Mouse (Mus musculus) urinary bladder, postnatal 4 days (tissue): ENCODE data around the gene Mycbpap.

ENCODE experiments used
- DNase-seq, 2 experiments: peaks; one replicate each; pipeline ENCODE4 v3.0.0; 2021 to 2022; ENCODE audit warnings: low spot score in 2 of 2

Gene Mycbpap

DNA sequence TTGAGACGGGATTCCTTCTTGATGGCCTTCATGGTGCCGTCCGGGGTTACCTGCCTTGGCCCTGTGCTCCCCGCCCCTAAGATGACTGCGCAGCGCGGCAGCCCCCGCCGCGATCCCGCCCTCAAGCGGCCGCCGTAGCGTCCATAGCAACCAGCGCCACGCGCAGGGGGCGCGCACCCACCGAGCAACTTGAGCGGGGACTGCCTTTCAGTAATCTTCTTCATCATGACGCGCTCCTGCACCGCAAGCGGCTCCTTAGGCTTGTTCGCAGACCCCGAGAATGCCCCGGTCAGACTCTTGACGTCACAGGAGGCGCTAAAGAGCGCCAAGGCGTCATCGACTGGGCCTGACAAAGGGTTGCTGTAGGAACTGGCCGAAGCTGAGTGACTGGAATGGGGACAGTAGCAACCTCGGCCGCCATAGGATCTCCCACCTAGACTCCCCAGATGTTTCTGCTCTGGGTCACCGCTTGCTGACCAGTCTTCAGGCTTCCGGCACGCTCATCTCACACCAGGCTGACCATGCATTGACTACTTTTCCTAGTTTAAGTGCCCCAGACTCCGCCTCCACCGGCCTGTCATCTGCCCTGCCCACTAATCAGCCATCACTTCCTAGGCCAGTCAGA is at the start of gene Mycbpap:
TSS of gene Mycbpap (minus strand) at position 524 of the 625 bp plus-strand sequence.
- no peak for DNase-seq

DNA sequence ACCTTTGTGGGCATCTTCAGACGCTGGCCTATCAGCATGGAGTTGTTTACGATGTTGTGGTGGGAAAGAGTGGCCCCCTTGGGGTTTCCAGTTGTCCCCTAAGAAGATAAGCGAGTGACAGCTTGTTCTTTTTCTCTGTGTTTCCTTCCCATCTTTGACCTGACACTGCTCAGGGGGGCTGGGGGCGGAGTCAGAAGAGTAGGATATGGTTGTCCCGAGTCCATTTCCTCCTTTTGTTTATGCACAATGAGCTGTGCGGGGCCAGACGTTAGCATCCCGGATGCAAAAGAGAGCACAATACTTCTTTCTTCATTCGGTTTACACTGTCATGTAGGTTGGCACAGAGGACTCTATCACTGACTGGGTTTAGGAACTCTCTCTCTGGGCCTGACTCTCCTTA is 49.1 kb upstream of the Mycbpap start:
- no peak for DNase-seq

DNA sequence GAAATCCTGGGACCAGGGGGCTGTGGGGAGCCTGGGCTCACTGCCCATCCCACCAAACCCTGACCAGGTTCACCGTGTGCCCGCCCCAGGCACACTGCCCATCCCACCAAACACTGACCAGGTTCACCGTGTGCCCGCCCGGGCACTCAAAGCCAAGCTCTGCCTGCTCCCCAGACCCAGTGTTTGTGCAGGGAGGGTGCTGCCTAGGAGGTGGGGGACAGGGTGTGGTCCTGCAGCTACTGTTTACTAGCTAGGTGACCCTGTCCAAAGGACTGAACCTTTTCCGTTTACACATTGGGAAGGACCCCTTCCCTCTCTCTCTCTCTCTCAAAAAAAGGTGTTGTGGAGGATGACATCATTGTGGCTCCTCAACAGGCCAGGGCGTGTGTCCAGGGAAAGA is 45.8 kb upstream of the Mycbpap start:
- no peak for DNase-seq

DNA sequence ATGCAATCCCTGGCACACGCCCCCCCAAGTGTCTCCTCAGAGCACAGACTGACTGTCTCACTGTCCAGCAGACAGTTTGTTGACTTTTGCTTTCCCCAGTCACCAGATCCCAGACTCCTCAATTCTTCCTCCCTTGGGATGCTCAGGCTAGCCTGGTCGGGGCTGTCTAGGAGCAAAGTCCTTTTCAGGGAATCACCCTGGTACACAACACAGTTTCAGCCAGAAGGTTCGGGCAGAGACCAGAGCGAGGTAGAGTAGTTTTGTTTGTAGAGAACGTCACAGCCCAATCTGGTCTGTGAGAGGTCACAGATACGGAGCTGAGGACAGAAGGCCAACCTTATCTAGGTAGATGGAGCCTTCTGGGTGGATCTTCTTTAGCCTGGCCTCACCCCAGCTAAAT is 45.0 kb upstream of the Mycbpap start:
- DNase-seq = no peak

DNA sequence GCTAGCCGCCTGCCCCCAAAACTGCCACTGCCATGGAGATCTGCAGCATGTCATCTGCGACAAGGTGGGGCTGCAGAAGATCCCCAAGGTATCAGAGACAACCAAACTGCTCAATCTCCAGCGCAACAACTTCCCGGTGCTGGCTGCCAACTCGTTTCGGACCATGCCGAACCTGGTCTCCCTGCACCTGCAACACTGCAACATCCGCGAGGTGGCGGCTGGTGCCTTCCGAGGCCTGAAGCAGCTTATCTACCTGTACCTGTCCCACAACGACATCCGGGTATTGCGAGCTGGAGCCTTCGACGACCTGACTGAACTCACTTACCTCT is 43.6 kb upstream of the Mycbpap start:
- peak in 1 of 2 experiments; percentile 65 for DNase-seq

DNA sequence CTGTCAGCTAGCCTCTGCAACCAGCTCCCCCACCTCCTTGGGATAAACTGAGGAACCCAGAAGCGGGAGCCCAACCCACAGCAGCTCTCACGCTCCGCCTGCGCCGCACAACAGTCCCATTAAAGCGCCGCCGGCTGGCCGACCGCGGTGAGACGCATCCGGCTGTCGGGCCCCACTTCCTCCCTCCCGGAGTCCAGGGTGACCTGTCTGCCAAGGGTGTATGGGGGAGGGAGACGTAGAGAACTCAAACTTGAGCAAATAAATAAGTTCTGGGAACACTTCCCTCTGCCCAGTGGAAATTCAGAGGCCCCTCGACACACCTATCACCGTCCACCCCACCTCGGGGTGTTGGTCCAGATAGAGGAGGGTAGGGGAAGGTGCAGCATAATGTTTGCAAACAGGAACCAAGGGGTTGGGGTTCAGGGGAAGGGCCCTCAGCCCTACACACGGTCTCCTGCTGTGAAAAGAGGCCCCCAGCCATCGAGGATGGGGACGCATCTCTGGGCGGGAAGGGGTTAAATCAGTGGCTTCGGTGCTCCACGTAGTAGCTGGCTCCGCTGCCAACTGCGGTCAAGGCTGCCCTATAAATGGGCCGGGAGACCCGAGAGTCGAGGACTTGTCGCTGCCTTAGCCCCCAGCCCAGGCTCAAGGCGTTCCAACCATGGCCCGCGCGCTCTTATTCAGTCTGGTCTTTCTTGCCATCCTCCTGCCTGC is 43.1 kb upstream of the Mycbpap start, which contains the start of gene Chad:
TSS of gene Chad (plus strand) at position 611 of the 714 bp plus-strand sequence.
- peak; percentile 46 to 66 for DNase-seq

DNA sequence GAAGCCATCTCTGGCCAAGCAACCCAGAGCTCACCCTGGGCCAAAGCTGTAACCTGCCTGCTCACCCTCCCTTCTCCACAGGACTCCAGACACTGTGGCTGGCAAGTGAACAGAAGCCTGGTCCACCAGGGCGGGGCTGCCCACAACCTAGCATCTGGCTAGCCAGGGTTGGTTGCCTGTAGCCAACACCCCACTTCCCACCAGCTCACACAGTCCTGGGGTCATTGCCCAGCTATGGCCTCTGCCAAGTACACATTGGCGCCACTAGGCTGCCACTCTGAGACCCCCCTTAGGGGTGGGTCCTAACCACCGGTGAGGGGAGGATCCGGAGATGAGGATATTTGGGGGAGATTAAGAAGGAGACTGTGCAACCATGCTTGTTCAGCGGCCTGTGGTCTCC is 42.3 kb upstream of the Mycbpap start:
- no peak for DNase-seq

DNA sequence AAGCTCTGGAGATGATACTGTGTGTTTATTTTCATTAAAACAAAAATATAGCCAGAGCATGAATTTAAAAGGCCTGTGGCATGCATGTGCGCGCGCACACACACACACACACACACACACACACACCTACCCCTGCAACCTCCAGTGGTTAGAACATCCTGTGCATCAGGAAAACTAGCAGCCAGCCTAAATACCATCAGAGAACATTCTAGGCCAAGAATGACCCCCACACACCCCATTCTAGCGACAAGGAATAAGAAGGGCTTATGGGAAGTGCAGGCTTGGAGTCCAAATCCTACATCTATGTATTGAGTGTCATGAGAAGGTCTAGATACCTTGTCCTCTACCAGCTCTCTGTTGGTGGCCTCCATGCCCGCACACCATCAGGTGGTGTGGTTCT is 41.8 kb upstream of the Mycbpap start:
- no peak for DNase-seq

DNA sequence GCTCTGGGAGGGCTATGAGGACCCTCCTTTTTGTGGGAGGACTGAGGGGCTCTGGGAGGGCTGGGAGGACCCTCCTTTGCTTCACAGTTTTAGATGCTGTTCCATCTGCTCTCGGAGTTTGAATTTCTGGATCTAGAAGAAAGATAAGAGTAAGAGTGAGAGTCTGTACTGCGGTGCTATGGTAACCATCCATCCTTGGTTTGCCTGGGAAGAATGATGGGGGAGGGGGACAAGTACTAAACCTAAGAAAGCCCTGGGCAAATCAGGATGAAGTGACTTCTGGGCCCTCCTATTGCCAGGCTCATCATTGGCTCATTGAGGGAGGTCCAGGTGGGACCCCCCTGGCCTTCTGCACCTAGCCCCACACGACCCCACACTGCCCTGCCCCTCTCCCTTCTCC is 36.7 kb upstream of the Mycbpap start:
- no peak for DNase-seq

DNA sequence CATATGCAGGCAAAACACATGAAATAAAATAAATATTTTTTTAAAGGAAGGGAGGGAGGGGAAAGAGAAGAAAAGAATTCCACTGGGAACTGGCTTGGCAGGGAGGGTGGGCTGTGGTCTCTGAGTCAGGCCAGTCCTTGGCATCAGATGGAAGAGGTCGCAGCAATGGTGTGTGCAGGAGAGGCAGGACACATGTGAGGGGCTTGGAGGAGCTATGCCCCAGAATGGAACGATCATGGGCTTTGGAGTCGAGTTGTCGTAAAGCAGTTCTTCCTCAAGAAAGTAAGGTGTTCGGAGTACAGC is 28.9 kb upstream of the Mycbpap start:
- no peak for DNase-seq

DNA sequence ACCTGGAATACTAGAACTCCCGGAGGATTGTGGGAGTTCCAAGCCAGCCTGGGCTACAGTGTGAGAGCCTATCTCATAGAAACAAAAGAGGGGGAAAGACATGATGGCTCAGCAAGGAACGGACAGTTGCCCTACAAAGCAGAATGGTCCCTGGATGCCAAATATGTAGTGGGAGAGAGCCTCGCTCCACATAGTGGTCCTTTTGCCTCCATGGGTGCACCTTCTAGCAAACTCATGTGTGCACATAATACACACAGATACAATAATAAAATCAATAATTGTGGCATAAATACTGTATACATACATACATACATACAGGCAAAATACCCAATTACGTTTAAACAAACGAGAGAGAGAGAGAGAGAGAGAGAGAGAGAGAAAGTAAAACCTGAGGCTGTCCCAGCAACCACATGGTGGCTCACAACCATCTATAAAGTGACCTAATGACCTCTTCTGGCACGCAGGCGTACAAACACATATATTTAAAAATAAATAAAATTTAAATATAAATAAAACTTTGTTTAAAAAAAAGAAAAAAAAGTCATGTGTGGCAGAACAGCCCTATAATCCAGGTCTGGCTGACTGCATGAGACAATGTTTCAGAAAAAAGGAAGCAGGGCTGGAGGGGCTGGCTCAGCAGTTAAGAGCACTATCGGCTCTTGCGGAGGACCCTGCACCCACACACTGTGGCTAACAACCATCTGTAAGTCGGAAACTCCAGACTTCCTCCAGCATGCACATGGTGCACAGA is 28.3 kb upstream of the Mycbpap start:
- no peak for DNase-seq

DNA sequence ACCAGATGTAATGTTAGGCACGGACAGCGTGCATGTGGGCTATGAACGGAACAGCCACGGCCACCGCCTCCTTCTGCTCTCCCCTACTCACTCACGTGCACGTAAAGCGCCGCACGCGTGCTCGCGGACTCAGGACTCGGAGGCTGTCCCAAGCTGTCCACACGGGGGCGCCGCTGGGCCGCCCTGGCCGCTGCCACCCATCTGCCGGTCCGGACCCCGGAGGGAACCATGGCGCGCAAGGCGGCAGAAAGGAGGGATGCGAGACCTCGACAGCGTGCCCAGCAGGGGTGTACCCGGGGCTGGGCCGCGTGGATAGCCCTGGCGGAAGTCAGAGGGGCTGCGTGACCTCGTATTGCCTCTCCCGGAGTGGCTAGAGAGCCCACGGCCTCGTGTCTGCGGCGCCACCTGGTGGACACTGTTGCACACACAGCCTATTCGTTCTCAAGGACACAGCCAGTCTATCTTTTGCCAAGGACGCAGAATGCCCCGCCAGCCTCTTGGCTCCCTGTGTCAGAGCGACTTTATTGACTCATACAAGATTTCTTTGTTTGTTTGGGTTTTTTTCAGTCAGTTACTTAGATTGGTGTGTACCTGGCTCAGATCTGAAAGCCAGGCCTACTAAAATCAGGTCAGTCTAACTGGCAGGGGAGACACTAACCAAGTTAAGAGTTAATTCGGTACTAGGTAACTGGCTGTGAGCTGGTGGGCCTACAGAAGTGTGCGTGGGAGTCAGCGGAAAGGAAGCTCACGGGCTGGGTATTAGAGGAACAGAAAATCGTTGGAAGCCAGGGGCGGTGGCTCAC is 27.5 kb upstream of the Mycbpap start, which contains the start of gene Rsad1:
TSS of gene Rsad1 (minus strand) at position 368 of the 803 bp plus-strand sequence.
- peak; percentile 91 to 95 for DNase-seq

DNA sequence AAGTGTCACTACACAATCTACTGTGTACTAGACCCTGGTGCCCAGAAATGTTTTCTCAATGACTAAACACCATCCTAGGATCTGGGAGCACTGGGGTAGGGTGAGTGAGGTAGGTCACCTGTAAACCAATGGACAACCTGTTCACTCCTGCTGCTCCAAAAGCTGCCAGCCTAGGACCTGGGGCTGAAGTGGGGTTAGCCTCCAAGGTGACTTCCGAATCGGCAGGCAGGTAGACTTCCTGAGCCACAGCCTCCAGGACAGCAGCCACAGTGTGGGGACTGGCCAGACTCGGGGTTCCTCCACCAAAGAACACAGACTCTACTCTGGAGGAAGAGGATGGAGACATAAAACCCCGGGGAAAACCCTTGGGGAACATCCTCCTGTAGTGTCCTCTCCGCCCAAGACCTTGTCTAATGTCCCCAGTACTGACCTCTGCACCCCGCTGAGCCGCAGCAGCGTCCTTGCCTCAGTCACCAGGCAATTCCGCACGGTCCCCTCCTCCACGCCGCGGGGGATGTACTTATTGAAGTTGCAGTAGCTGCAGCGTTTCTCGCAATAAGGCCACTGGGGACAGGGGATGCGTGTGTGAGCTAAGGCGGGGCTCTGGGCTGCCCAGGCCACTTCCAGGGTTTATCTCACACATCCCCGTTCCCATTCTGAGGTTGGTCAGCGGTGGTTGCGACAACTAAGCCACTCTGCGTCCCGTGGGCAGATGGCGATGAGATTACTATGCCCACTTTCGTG is 26.7 kb upstream of the Mycbpap start:
- DNase-seq = peak in 1 of 2 experiments; percentile 36

DNA sequence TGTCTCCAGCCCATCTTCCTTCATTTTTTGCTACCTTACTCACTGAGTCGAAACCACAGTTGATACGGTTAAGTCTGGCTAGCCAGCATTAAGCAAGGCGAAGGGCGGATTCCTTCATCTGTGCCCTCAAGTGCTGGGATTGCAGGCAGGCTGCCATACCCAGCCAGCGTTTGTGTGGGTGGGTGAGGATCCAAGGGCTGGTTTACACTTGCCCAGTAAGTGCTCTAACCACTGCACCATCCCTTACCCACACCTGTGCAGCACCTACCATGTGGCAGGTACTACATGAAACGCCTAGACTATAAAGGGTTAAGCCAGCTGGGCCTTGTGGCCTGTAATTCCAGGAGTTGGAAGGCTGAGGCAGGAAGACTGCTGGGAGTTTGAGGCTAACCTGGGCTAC is 25.7 kb upstream of the Mycbpap start:
- DNase-seq = no peak

DNA sequence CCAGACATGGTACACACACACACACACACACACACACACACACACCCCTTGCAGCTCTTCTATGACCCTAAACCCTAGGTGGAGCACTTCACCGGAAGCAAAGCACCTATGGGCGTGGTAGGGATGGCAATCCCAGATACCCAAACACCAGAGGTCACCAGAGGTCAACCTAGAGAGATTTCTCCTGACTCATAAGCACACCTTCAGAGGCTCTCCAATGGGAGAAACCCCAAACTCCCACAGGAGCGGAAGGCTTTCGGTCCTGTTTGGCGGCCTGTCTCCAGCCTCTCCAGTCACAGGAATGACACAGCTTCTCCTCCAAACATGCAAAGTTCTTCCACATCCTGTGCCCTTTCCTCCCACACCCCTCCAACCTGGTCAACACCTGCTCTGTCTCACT is 24.8 kb upstream of the Mycbpap start:
- no peak for DNase-seq

DNA sequence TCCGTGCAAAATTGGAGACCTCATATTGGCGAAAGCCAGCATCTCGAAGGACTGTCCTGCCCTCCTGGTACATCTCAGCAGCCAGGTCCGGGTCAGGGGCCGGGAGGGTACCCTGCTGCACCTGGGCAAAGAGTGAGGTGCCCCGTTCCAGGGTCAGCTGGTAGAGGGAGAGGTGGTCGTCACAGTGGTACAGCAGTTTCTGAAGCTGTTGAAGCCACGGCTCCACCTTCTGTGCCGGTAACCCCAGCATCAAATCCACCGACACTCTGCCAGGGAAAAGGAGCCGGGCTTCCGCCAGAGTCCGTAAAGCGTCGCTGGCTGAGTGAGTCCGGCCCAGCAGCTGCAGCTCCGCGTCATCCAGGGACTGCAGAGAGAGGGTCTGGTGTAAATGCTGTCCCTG is 22.9 kb upstream of the Mycbpap start:
- no peak for DNase-seq

DNA sequence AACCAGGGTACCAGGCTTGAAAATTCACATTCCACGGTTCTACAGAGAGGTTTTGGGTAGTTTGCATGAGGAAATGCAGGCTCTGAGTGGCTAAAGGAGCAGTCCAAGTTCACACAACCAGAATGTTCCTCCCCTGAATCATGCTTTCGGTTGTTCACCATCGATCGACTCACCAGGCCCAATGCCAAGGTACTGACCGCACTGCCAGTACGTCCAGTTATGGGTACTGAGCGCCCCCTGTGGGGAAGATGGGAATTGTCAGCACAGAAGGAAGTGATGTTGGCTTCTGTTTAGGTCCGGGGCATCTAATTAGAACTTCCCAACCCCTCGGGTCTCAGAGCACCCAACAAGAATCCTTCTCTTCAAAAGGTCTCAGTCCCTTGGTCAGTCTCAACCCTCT is 22.4 kb upstream of the Mycbpap start:
- peak; percentile 87 to 97 for DNase-seq

DNA sequence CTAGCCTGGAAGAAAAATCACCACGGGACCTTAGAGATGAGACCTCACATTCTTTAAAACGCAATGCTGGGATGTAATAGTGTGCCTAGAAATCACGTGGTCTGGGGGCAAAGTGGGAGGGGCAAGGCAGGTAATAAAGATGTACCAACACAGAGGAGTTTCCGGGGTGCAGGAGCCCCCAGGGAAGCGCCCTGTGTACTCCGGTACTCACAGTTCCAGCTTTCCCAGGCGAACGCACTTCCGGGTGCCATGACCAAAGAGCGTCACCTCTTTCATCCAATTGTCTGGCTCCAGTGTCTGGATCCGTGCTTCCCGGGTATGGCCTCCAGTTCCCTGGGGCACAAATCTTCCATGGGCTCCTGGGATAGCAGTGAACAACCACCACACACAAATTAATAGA is 21.8 kb upstream of the Mycbpap start:
- no peak for DNase-seq

DNA sequence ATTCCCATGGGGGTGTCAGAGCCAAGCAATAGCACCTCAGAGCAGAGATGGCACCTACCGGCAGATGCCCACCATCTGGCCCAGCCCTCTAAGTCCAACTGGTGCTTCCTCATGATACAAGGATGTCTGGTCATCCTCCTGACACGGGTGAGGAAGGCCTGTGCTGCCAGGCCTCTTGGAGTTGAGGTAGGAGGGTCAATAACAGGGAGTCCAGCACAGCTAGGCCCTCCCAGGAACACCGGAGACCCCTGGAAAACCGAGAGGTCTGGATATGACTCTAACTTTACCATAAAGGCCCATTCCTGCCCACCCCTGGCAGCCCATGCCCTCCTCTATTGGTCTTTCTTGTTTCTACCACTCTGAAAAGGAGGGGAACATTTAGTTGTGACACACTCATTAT is 20.9 kb upstream of the Mycbpap start:
- no peak for DNase-seq

DNA sequence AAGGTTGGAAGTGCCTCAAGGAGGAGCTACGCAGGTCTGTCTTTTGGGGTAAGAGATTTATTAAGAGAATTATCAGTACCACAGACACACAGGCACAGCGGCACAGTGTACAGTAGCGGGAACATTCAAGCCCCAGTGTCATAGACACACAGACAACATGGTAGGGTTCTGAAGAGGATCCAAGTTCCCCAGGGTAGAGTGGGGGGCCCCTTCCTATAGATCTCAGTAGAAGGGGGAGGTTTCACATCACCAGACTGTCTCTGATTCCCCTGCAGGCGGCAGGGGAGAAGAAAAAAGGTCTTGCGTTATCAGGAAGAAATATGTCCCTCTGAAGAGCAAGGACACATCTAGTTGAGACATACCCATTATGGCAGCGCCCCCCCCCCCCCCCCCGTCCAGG is 18.2 kb upstream of the Mycbpap start:
- no peak for DNase-seq

DNA sequence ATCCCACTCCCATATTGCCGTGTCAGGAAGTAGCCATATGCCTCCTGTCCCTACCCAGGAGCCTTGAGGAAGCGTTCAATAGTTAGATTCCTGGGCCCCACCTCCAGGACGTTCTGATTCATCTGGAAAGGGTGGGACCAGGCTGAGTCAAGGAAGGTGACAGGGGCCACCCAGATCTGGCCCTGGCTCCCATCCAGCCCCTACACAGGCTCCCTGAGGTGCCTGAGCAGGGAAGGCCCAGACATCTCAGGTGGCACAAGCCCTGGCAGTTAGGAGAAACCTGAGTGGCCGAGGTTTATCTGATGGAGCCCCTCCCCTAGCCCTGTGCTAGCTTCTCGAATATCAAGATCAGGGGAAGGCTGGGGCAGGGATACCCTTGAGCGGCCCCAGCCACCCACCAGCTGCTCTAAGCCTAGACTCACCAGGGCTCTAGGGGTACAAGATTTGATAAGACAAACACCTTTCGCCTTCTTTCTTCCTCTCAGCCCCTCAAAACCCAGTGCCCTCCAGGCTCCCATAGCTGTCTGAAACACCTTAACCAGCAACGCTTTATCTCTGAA is 17.3 kb upstream of the Mycbpap start:
- peak in 1 of 2 experiments; percentile 28 for DNase-seq
